Mouse (Mus musculus): ENCODE data around the gene Cd302. TPM values are rescaled to one million over a fixed set of nuclear protein-coding genes. Genes with fewer than 3 reads are reported as not detected.

The Cd302 gene
- total and polyA plus RNA-seq, 2 experiments from 2014 or later = 6.6 to 26.3 TPM

GRCm38 (mm10) chr2:60283208-60283750 is 1.0 kb downstream of the Cd302 start:
- H3K9me3 ChIP-seq (ENCODE audit: low read length) = no peaks in the 10 kb centered on the region
- H3K4me1 ChIP-seq (ENCODE audit: insufficient read depth, low read length) = 0 out of 2 replicates have a peak, but pooled peaks cover 6% of the 10 kb centered on the region
- H3K9ac ChIP-seq (replicated peaks; ENCODE audit: low read length) = no peak overlapping the region; the same call in 1 of the 2 replicates
- H3K27ac ChIP-seq = no peak overlapping the region
- ATAC-seq = peak; percentile 24; the same call in 1 of the 2 replicates
- H3K4me2 ChIP-seq (ENCODE audit: low read depth, low read length) = peak overlapping the region; percentile 97
- H3K4me3 ChIP-seq (ENCODE audit: low read length) = peak overlapping the region; percentile 48
- no peak for TF ChIP-seq CTCF (IDR thresholded peaks at IDR 0.05; ENCODE audit: low read depth)
- no peak for DNase-seq (ENCODE audit: low spot score)
- H3K27me3 ChIP-seq (ENCODE audit: insufficient read depth, low read length) = no peaks in the 10 kb centered on the region
- 12% methylated on average over 9 of the region's 9 CpGs for WGBS
- H3K36me3 ChIP-seq (ENCODE audit: insufficient read depth, low read length) = no peaks in the 10 kb centered on the region

- Histone ChIP-seq H3K27me3 (ENCODE audit: insufficient read depth, low read length) (no peaks in the 10 kb centered on the region), H3K9me3 (ENCODE audit: low read length) (no peaks in the 10 kb centered on the region), H3K4me2 (ENCODE audit: low read depth, low read length) (no peak overlapping the region), H3K9ac (replicated peaks; ENCODE audit: low read length) (no peak overlapping the region), H3K27ac (no peak overlapping the region), H3K36me3 (ENCODE audit: insufficient read depth, low read length) (no peaks in the 10 kb centered on the region), H3K4me1 (ENCODE audit: insufficient read depth, low read length) (0 out of 2 replicates have a peak, but pooled peaks cover 6% of the 10 kb centered on the region), H3K4me3 (ENCODE audit: low read length) (no peak overlapping the region)
- TF ChIP-seq CTCF (IDR thresholded peaks at IDR 0.05; ENCODE audit: low read depth) = no peak
- no peak for DNase-seq (ENCODE audit: low spot score)
- ATAC-seq = no peak
- WGBS = 81% methylated on average over 4 of the region's 4 CpGs
Measured at GRCm38 (mm10) chr2:60282625-60283024, 1.7 kb downstream of the Cd302 start.

GRCm38 (mm10) chr2:60278627-60279026 is 5.7 kb downstream of the Cd302 start:
- Histone ChIP-seq H3K27me3 (ENCODE audit: insufficient read depth, low read length) (no peaks in the 10 kb centered on the region), H3K4me2 (ENCODE audit: low read depth, low read length) (no peak overlapping the region), H3K9ac (replicated peaks; ENCODE audit: low read length) (no peak overlapping the region), H3K36me3 (ENCODE audit: insufficient read depth, low read length) (no peaks in the 10 kb centered on the region), H3K9me3 (ENCODE audit: low read length) (no peaks in the 10 kb centered on the region), H3K4me1 (ENCODE audit: insufficient read depth, low read length) (0 out of 2 replicates have a peak, but pooled peaks cover 2% of the 10 kb centered on the region), H3K27ac (no peak overlapping the region), H3K4me3 (ENCODE audit: low read length) (no peak overlapping the region)
- WGBS = 98% methylated on average over 4 of the region's 4 CpGs
- ATAC-seq = no peak
- TF ChIP-seq CTCF (IDR thresholded peaks at IDR 0.05; ENCODE audit: low read depth) = no peak
- DNase-seq (ENCODE audit: low spot score) = no peak

- H3K9ac ChIP-seq (replicated peaks; ENCODE audit: low read length) = no peak overlapping the region
- WGBS = 95% methylated on average over 14 of the region's 14 CpGs
- no peak for ATAC-seq
Measured at GRCm38 (mm10) chr2:60269856-60270479, 14.3 kb downstream of the Cd302 start.

GRCm38 (mm10) chr2:60267567-60267966 is 16.7 kb downstream of the Cd302 start:
- no peak overlapping the region for H3K4me2 ChIP-seq (ENCODE audit: low read depth, low read length)
- H3K4me1 ChIP-seq (ENCODE audit: insufficient read depth, low read length) = no peaks in the 10 kb centered on the region
- H3K36me3 ChIP-seq (ENCODE audit: insufficient read depth, low read length) = no peaks in the 10 kb centered on the region
- 60% methylated on average over 1 of the region's 1 CpGs for WGBS
- H3K4me3 ChIP-seq (ENCODE audit: low read length) = no peak overlapping the region
- ATAC-seq (no peak), DNase-seq (ENCODE audit: low spot score) (no peak)
- H3K27me3 ChIP-seq (ENCODE audit: insufficient read depth, low read length) = no peaks in the 10 kb centered on the region
- H3K9me3 ChIP-seq (ENCODE audit: low read length) = no peaks in the 10 kb centered on the region
- TF ChIP-seq CTCF (IDR thresholded peaks at IDR 0.05; ENCODE audit: low read depth) = no peak
- no peak overlapping the region for H3K9ac ChIP-seq (replicated peaks; ENCODE audit: low read length)
- H3K27ac ChIP-seq = no peak overlapping the region

More at GRCm38 (mm10) chr2:60269856-60270479, 14.3 kb downstream of the Cd302 start:
- Histone ChIP-seq H3K4me2 (ENCODE audit: low read depth, low read length) (no peak overlapping the region), H3K36me3 (ENCODE audit: insufficient read depth, low read length) (no peaks in the 10 kb centered on the region), H3K27ac (no peak overlapping the region), H3K4me3 (ENCODE audit: low read length) (no peak overlapping the region), H3K9me3 (ENCODE audit: low read length) (no peaks in the 10 kb centered on the region), H3K27me3 (ENCODE audit: insufficient read depth, low read length) (no peaks in the 10 kb centered on the region), H3K4me1 (ENCODE audit: insufficient read depth, low read length) (no peaks in the 10 kb centered on the region)
- TF ChIP-seq CTCF (IDR thresholded peaks at IDR 0.05; ENCODE audit: low read depth) = no peak
- no peak for DNase-seq (ENCODE audit: low spot score)

GRCm38 (mm10) chr2:60260621-60261350 is 23.5 kb downstream of the Cd302 start:
- H3K4me1 ChIP-seq (ENCODE audit: insufficient read depth, low read length) = no peaks in the 10 kb centered on the region
- H3K4me2 ChIP-seq (ENCODE audit: low read depth, low read length) = no peak overlapping the region
- no peak overlapping the region for H3K9ac ChIP-seq (replicated peaks; ENCODE audit: low read length)

More at GRCm38 (mm10) chr2:60260621-60261350, 23.5 kb downstream of the Cd302 start:
- Histone ChIP-seq H3K27ac (no peak overlapping the region), H3K36me3 (ENCODE audit: insufficient read depth, low read length) (no peaks in the 10 kb centered on the region), H3K27me3 (ENCODE audit: insufficient read depth, low read length) (no peaks in the 10 kb centered on the region), H3K4me3 (ENCODE audit: low read length) (no peak overlapping the region), H3K9me3 (ENCODE audit: low read length) (no peaks in the 10 kb centered on the region)
- no peak for DNase-seq (ENCODE audit: low spot score)
- WGBS = 78% methylated on average over 5 of the region's 5 CpGs
- no peak for ATAC-seq
- TF ChIP-seq CTCF (IDR thresholded peaks at IDR 0.05; ENCODE audit: low read depth) = no peak

Data from hindbrain, postnatal 0 days (tissue).